ENCODE assay signal across 8 mouse cellular contexts in genomic region chr13:47104146-47104545, GRCm38 (mm10). TPM values are rescaled to one million over a fixed set of nuclear protein-coding genes. Genes with fewer than 3 reads are reported as not detected.
DNase-seq lines count a peak whose midpoint lies in the region; ATAC-seq and TF ChIP-seq lines count a peak whose summit lies in the region.

No protein-coding gene starts in this region.

- H3K9ac ChIP-seq in embryonic facial prominence, embryonic 11.5 days (replicated peaks; ENCODE audit: low read length): peak overlapping the region; percentile 32; the same call in 1 of the 2 replicates
- peak overlapping the region; percentile 41 for H3K9ac ChIP-seq in kidney, embryonic 15.5 days

- 0 out of 2 replicates have a peak overlapping the region, but pooled peaks have one; percentile 89 for H3K4me3 ChIP-seq in left cerebral cortex, adult 2 months
- peak overlapping the region; percentile 96 for H3K4me3 ChIP-seq in embryonic facial prominence, embryonic 11.5 days (ENCODE audit: low read depth, low read length)
- peak overlapping the region; percentile 97 for H3K4me3 ChIP-seq in kidney, embryonic 15.5 days (replicated peaks)
- H3K4me3 ChIP-seq in myocyte: peak overlapping the region; percentile 57

- no peak for TF ChIP-seq POLR2A in myocyte (IDR thresholded peaks at IDR 0.05; ENCODE audit: insufficient read length, low read depth)

- intact Hi-C loops in left cerebral cortex, adult 2 months (cut with DNase I): no loop called here

- H3K9me3 ChIP-seq in embryonic facial prominence, embryonic 11.5 days (replicated peaks; ENCODE audit: control insufficient read depth, low read length): no peaks in the 10 kb centered on the region
- H3K9me3 ChIP-seq in kidney, embryonic 15.5 days (replicated peaks): no peaks in the 10 kb centered on the region

- DNase-seq in left cerebral cortex, adult 2 months (ENCODE audit: extremely low spot score in 1 of 2, low spot score in 2 of 2): no peak
- DNase-seq in left cerebral cortex, adult 18-20 months (ENCODE audit: low spot score in 2 of 2): no peak
- no peak for DNase-seq in embryonic facial prominence, embryonic 11.5 days (ENCODE audit: low spot score)
- DNase-seq in urinary bladder, postnatal 36 days (ENCODE audit: low spot score in 2 of 2): no peak
- DNase-seq in adipocyte (ENCODE audit: low spot score): no peak
- DNase-seq in urinary bladder, adult 18-20 months (ENCODE audit: low spot score in 2 of 2): no peak

- no peak for ATAC-seq in embryonic facial prominence, embryonic 11.5 days (replicated peaks; ENCODE audit: insufficient number of reproducible peaks, low FRiP score, low TSS enrichment, low read depth)
- ATAC-seq in kidney, embryonic 15.5 days (replicated peaks; ENCODE audit: low FRiP score): no peak

- WGBS in embryonic facial prominence, embryonic 11.5 days: 28% methylated on average over 2 of the region's 2 CpGs
- WGBS in kidney, embryonic 15.5 days: 18% methylated on average over 2 of the region's 2 CpGs

- H3K27ac ChIP-seq in left cerebral cortex, adult 2 months: no peak overlapping the region
- no peak overlapping the region for H3K27ac ChIP-seq in embryonic facial prominence, embryonic 11.5 days (replicated peaks; ENCODE audit: low read depth, low read length)
- no peak overlapping the region for H3K27ac ChIP-seq in kidney, embryonic 15.5 days

- no peak for TF ChIP-seq CTCF in left cerebral cortex, adult 2 months (IDR thresholded peaks at IDR 0.05)

- H3K36me3 ChIP-seq in embryonic facial prominence, embryonic 11.5 days (replicated peaks; ENCODE audit: control insufficient read depth, insufficient read depth, low read depth, low read length): no peaks in the 10 kb centered on the region
- peaks cover 26% of the 10 kb centered on the region for H3K36me3 ChIP-seq in kidney, embryonic 15.5 days
- H3K36me3 ChIP-seq in myocyte (ENCODE audit: control insufficient read depth, insufficient read depth): peaks cover 17% of the 10 kb centered on the region

- no peaks in the 10 kb centered on the region for H3K27me3 ChIP-seq in embryonic facial prominence, embryonic 11.5 days (ENCODE audit: control insufficient read depth, insufficient read depth, low read length)
- H3K27me3 ChIP-seq in kidney, embryonic 15.5 days: no peaks in the 10 kb centered on the region
- no peaks in the 10 kb centered on the region for H3K27me3 ChIP-seq in myocyte (ENCODE audit: control insufficient read depth, insufficient read depth, insufficient read length)

- H3K4me1 ChIP-seq in embryonic facial prominence, embryonic 11.5 days (ENCODE audit: control insufficient read depth, insufficient read depth, low read length): peaks cover 2% of the 10 kb centered on the region; the same call in 1 of the 2 replicates
- H3K4me1 ChIP-seq in kidney, embryonic 15.5 days: peaks cover 25% of the 10 kb centered on the region

- H3K4me2 ChIP-seq in embryonic facial prominence, embryonic 11.5 days (ENCODE audit: low read depth, low read length): peak overlapping the region; percentile 40
- peak overlapping the region; percentile 71 for H3K4me2 ChIP-seq in kidney, embryonic 15.5 days
- peak overlapping the region; percentile 60 for H3K4me2 ChIP-seq in myocyte (ENCODE audit: low read depth)

- no peak overlapping the region for H3ac ChIP-seq in myocyte (ENCODE audit: control insufficient read depth, insufficient read length)

- H3K79me2 ChIP-seq in myocyte (ENCODE audit: control insufficient read depth, insufficient read depth): peaks cover 55% of the 10 kb centered on the region

TF ChIP-seq in myocyte, 11 proteins besides CTCF, POLR2A, EP300 and RAD21:
- no peak for TF ChIP-seq MYOG (IDR thresholded peaks at IDR 0.05; ENCODE audit: control insufficient read depth in 1 of 3, insufficient read depth in 1 of 3, insufficient read length in 2 of 3, low read depth in 2 of 3)
- TF ChIP-seq MYOD1 (IDR thresholded peaks at IDR 0.05; ENCODE audit: control insufficient read depth in 1 of 3, insufficient read length in 2 of 3, low read depth in 2 of 3): no peak
- no peak for TF ChIP-seq POLR2AphosphoS2 (IDR thresholded peaks at IDR 0.05; ENCODE audit: insufficient read length, low read depth)
- TF ChIP-seq TCF3 (IDR thresholded peaks at IDR 0.05; ENCODE audit: insufficient read length, low read depth): no peak
- no peak for TF ChIP-seq SRF (IDR thresholded peaks at IDR 0.05; ENCODE audit: control insufficient read depth, insufficient read length, low read depth)
- TF ChIP-seq REST (IDR thresholded peaks at IDR 0.05; ENCODE audit: insufficient read depth, insufficient read length): no peak
- no peak for TF ChIP-seq USF1 (IDR thresholded peaks at IDR 0.05; ENCODE audit: low read depth)
- TF ChIP-seq CEBPB (IDR thresholded peaks at IDR 0.05; ENCODE audit: insufficient read depth, poor library complexity, severe bottlenecking): no peak
- TF ChIP-seq MAX (IDR thresholded peaks at IDR 0.05; ENCODE audit: low read depth): no peak
- TF ChIP-seq E2F4 (IDR thresholded peaks at IDR 0.05; ENCODE audit: insufficient read depth): no peak
- TF ChIP-seq TCF12 (IDR thresholded peaks at IDR 0.05; ENCODE audit: insufficient read depth, poor library complexity, severe bottlenecking): no peak

RNA-seq across cellular contexts. Expression of gene Dek, which starts 1.9 kb away (rescaled TPM):
- 10 to 100 TPM; 48.3 to 51.2 TPM for total RNA-seq in left cerebral cortex, adult 2 months (2021)
- 10 to 100 TPM; 55.3 to 58.2 TPM for total RNA-seq in left cerebral cortex, adult 18-20 months (2021)
- polyA plus RNA-seq in embryonic facial prominence, embryonic 11.5 days (2014; fragmentation: Nextera tagmentation; extraction: Ambion mirVana): 314 and 345 TPM in 2 replicates
- polyA plus RNA-seq in kidney, embryonic 15.5 days (2015; fragmentation: Nextera tagmentation; extraction: Ambion mirVana): 286 and 301 TPM in 2 replicates
- polyA plus RNA-seq in myocyte (2012; fragmentation: generic; extraction: Trizol): 11.2 TPM

RNA-seq across cellular contexts. Expression of gene Rnf144b, which starts 18.3 kb away (rescaled TPM):
- 10 to 100 TPM; 20.7 to 25.9 TPM for total RNA-seq in left cerebral cortex, adult 2 months (2021)
- 10 to 100 TPM; 22.5 to 26.3 TPM for total RNA-seq in left cerebral cortex, adult 18-20 months (2021)
- 1.5 and 1.7 TPM in 2 replicates for polyA plus RNA-seq in embryonic facial prominence, embryonic 11.5 days (2014; fragmentation: Nextera tagmentation; extraction: Ambion mirVana)
- polyA plus RNA-seq in kidney, embryonic 15.5 days (2015; fragmentation: Nextera tagmentation; extraction: Ambion mirVana): 0.69 and 0.71 TPM in 2 replicates
- polyA plus RNA-seq in myocyte (2012; fragmentation: generic; extraction: Trizol): 0.17 TPM

RNA-seq across cellular contexts. Expression of gene Tpmt, which starts 59.6 kb away (rescaled TPM):
- total RNA-seq in left cerebral cortex, adult 2 months (2021): 1 to 10 TPM; 7.5 to 7.7 TPM
- 1 to 10 TPM; 9.0 to 9.8 TPM for total RNA-seq in left cerebral cortex, adult 18-20 months (2021)
- 32.2 and 38.2 TPM in 2 replicates for polyA plus RNA-seq in embryonic facial prominence, embryonic 11.5 days (2014; fragmentation: Nextera tagmentation; extraction: Ambion mirVana)
- polyA plus RNA-seq in kidney, embryonic 15.5 days (2015; fragmentation: Nextera tagmentation; extraction: Ambion mirVana): 29.1 and 31.7 TPM in 2 replicates
- 7.4 TPM for polyA plus RNA-seq in myocyte (2012; fragmentation: generic; extraction: Trizol)

Comparison
In these comparisons a context has a peak if more than half of its experiments do, and no peak if none do; other contexts are left out.
1. RNA of gene Dek, which starts 1.9 kb away (polyA plus RNA-seq): 314 to 345 TPM in embryonic facial prominence, embryonic 11.5 days and 286 to 301 TPM in kidney, embryonic 15.5 days; 11.2 TPM in myocyte (single experiment); every median in the first group is over 10 times any median in the second.
2. Peak in every context shown above with its lines, with median percentiles within 50 percentile points of each other: H3K4me3 ChIP-seq and H3K4me2 ChIP-seq.